Mouse (Mus musculus) G1E (cell line): Measurements from ENCODE around the gene Fgfr2. TPM values are rescaled to one million over a fixed set of nuclear protein-coding genes. Genes with fewer than 3 reads are reported as not detected.

Experiments used
- ATAC-seq: 2 replicates; pipeline ENCODE4 v1.8.0; 2016; ENCODE audit warnings: mild to moderate bottlenecking; ENCODE audit not compliant: insufficient number of reproducible peaks, poor library complexity, low FRiP score, severe bottlenecking; ENCODE audit errors: extremely low read depth
- DNase-seq: peaks from one replicate; pipeline ENCODE4 v3.0.0; 2012; ENCODE audit warnings: low spot score
- H3K27me3 ChIP-seq: 2 replicates; pipeline ENCODE4 v1.6.1; 2012; ENCODE audit warnings: mild to moderate bottlenecking, low read length, inconsistent platforms; ENCODE audit not compliant: insufficient read depth
- H3K36me3 ChIP-seq: replicated peaks from 2 replicates; pipeline ENCODE3; 2012; ENCODE audit warnings: mild to moderate bottlenecking, inconsistent platforms
- H3K4me1 ChIP-seq: 2 replicates; pipeline ENCODE4 v1.6.1; 2012; ENCODE audit warnings: low read depth, low read length, inconsistent platforms, mixed read lengths; ENCODE audit not compliant: insufficient read depth
- H3K4me3 ChIP-seq: 2 replicates; pipeline ENCODE4 v1.5.1; 2012; ENCODE audit warnings: low read depth, mild to moderate bottlenecking, inconsistent platforms, low read length, moderate library complexity, mixed read lengths
- H3K9me3 ChIP-seq: replicated peaks from 2 replicates; pipeline ENCODE4 v1.6.1; 2012; ENCODE audit warnings: inconsistent platforms
- CTCF ChIP-seq: IDR thresholded peaks from 2 replicates; pipeline ENCODE4 v1.5.1; 2012; ENCODE audit warnings: low read depth, low read length, inconsistent platforms, mixed read lengths
- GATA1 ChIP-seq: IDR thresholded peaks from 2 replicates; pipeline ENCODE4 v1.6.1; 2012; ENCODE audit warnings: borderline replicate concordance, low read length, inconsistent platforms, mixed read lengths
- GATA2 ChIP-seq: IDR thresholded peaks from 2 replicates; pipeline ENCODE4 v1.6.1; 2012; ENCODE audit warnings: low read depth, low read length, inconsistent platforms, borderline replicate concordance
- POLR2AphosphoS5 ChIP-seq: IDR thresholded peaks from 2 replicates; pipeline ENCODE4 v1.6.1; 2012; ENCODE audit warnings: low read depth, low read length, inconsistent platforms; ENCODE audit not compliant: insufficient replicate concordance
- TAL1 ChIP-seq: conservative IDR thresholded peaks from 2 replicates; pipeline ENCODE4 v1.6.1; 2012; ENCODE audit warnings: low read depth, low read length, inconsistent platforms, mixed read lengths
- polyA plus RNA-seq: library from polyadenylated mRNA; stranded (reverse); fragments of >175 nt; gene quantifications from 2 replicates; pipeline ENCODE4 v1.2.3, GENCODE M21; 2012
- total RNA-seq, 2 experiments: library from RNA; stranded (forward) in 1 of 2; stranded (reverse) in 1 of 2; fragments of 200-1000 nt in 1 of 2; fragments of >200 nt in 1 of 2; fragmentation: Nextera tagmentation in 1 of 2; gene quantifications; 2 replicates each; pipeline ENCODE4 v1.2.3; 2014 to 2017

Gene Fgfr2
- total and polyA plus RNA-seq, 3 experiments: 0.22 TPM; not detected in 2

- H3K27me3 ChIP-seq: no peaks in the 10 kb centered on the region
- H3K4me3 ChIP-seq: no peak overlapping the region
- H3K4me1 ChIP-seq: no peaks in the 10 kb centered on the region
- ATAC-seq: no peak
- peaks cover 64% of the 10 kb centered on the region for H3K9me3 ChIP-seq
- no peak for TF ChIP-seq CTCF
- no peak for TF ChIP-seq GATA2
- H3K36me3 ChIP-seq: no peaks in the 10 kb centered on the region
- DNase-seq: no peak
Measured at GRCm38 (mm10) chr7:130634259-130634871, 2488.8 kb downstream of the Fgfr2 start.

GRCm38 (mm10) chr7:130632379-130632732 lies 2490.8 kb downstream of the Fgfr2 start:
- ATAC-seq (no peak), DNase-seq (no peak)
- Histone ChIP-seq H3K36me3 (no peaks in the 10 kb centered on the region), H3K4me1 (no peaks in the 10 kb centered on the region), H3K9me3 (peaks cover 50% of the 10 kb centered on the region), H3K27me3 (no peaks in the 10 kb centered on the region), H3K4me3 (no peak overlapping the region)
- no peak for TF ChIP-seq GATA2
- no peak for TF ChIP-seq TAL1
- no peak for TF ChIP-seq GATA1
- no peak for TF ChIP-seq POLR2AphosphoS5
- TF ChIP-seq CTCF: no peak

GRCm38 (mm10) chr7:130631553-130632378 lies 2491.4 kb downstream of the Fgfr2 start:
- no peak for TF ChIP-seq GATA1
- TF ChIP-seq POLR2AphosphoS5: no peak
- TF ChIP-seq CTCF: no peak
- TF ChIP-seq TAL1: no peak
- TF ChIP-seq GATA2: no peak
- DNase-seq: no peak
- no peaks in the 10 kb centered on the region for H3K4me1 ChIP-seq
- no peak overlapping the region for H3K4me3 ChIP-seq
- H3K36me3 ChIP-seq: no peaks in the 10 kb centered on the region
- H3K27me3 ChIP-seq: no peaks in the 10 kb centered on the region
- ATAC-seq: no peak
- peaks cover 49% of the 10 kb centered on the region for H3K9me3 ChIP-seq

- H3K4me1 ChIP-seq: no peaks in the 10 kb centered on the region
- DNase-seq (no peak), ATAC-seq (no peak)
- TF ChIP-seq GATA2: no peak
- TF ChIP-seq CTCF: no peak
- no peak for TF ChIP-seq POLR2AphosphoS5
- TF ChIP-seq GATA1: no peak
- TF ChIP-seq TAL1: no peak
- H3K36me3 ChIP-seq: no peaks in the 10 kb centered on the region
- H3K27me3 ChIP-seq: no peaks in the 10 kb centered on the region
- H3K9me3 ChIP-seq: peaks cover 49% of the 10 kb centered on the region
- no peak overlapping the region for H3K4me3 ChIP-seq
Measured at GRCm38 (mm10) chr7:130630956-130631355, 2492.2 kb downstream of the Fgfr2 start.

GRCm38 (mm10) chr7:130629999-130630398 lies 2493.2 kb downstream of the Fgfr2 start:
- H3K36me3 ChIP-seq: no peaks in the 10 kb centered on the region
- H3K9me3 ChIP-seq: peaks cover 50% of the 10 kb centered on the region
- TF ChIP-seq GATA1 (no peak), GATA2 (no peak), POLR2AphosphoS5 (no peak), TAL1 (no peak), CTCF (no peak)
- no peak overlapping the region for H3K4me3 ChIP-seq
- H3K27me3 ChIP-seq: no peaks in the 10 kb centered on the region
- no peak for DNase-seq
- no peaks in the 10 kb centered on the region for H3K4me1 ChIP-seq
- ATAC-seq: no peak

- Histone ChIP-seq H3K27me3 (no peaks in the 10 kb centered on the region; the same call in 1 of the 2 replicates), H3K4me3 (no peak overlapping the region)
- ATAC-seq: no peak
Measured at GRCm38 (mm10) chr7:130628601-130629000, 2494.5 kb downstream of the Fgfr2 start.

More at GRCm38 (mm10) chr7:130628601-130629000, 2494.5 kb downstream of the Fgfr2 start:
- TF ChIP-seq CTCF: no peak
- TF ChIP-seq TAL1: no peak
- TF ChIP-seq POLR2AphosphoS5: no peak
- no peaks in the 10 kb centered on the region for H3K36me3 ChIP-seq
- peaks cover 57% of the 10 kb centered on the region for H3K9me3 ChIP-seq
- H3K4me1 ChIP-seq: no peaks in the 10 kb centered on the region
- DNase-seq: no peak
